Mouse (Mus musculus): Measurements from ENCODE around the gene Ufsp2. TPM values are rescaled to one million over a fixed set of nuclear protein-coding genes. Genes with fewer than 3 reads are reported as not detected.

Gene Ufsp2
- total RNA-seq, 1 experiment, result 21.7 TPM

GRCm38 (mm10) chr8:45950622-45951021 lies 24.7 kb upstream of the Ufsp2 start:
- Histone ChIP-seq H3K9ac (ENCODE audit: insufficient read depth, low read depth, low read length, poor library complexity, severe bottlenecking) (no peak overlapping the region), H3K9me3 (ENCODE audit: control insufficient read depth, insufficient read depth, low read depth, low read length) (no peaks in the 10 kb centered on the region), H3K4me1 (ENCODE audit: control insufficient read depth in 2 of 2, insufficient read depth in 2 of 2, low read length in 2 of 2, poor library complexity in 1 of 2) (no peaks in the 10 kb centered on the region), H3K27ac (ENCODE audit: insufficient read depth, low read depth, low read length, poor library complexity, severe bottlenecking) (no peak overlapping the region), H3K4me3 (ENCODE audit: insufficient read depth in 1 of 2, low read depth in 1 of 2, low read length in 2 of 2, poor library complexity in 1 of 2, severe bottlenecking in 1 of 2) (no peak overlapping the region), H3K36me3 (ENCODE audit: control insufficient read depth, insufficient read depth, low read length, poor library complexity, severe bottlenecking) (no peaks in the 10 kb centered on the region)
- no peak for DNase-seq (ENCODE audit: low read depth, low spot score)
- TF ChIP-seq ZC3H11A (IDR thresholded peaks at IDR 0.05; ENCODE audit: borderline replicate concordance, low read depth, low read length) (no peak), CHD2 (IDR thresholded peaks at IDR 0.05; ENCODE audit: low read depth, low read length) (no peak), ZNF384 (IDR thresholded peaks at IDR 0.05; ENCODE audit: low read depth, low read length) (no peak)
- in situ Hi-C loops (cut with MboI; ENCODE audit: low sequenced_read_pairs in 2 of 2, unreplicated experiment in 2 of 2), result no loop called here

DNA sequence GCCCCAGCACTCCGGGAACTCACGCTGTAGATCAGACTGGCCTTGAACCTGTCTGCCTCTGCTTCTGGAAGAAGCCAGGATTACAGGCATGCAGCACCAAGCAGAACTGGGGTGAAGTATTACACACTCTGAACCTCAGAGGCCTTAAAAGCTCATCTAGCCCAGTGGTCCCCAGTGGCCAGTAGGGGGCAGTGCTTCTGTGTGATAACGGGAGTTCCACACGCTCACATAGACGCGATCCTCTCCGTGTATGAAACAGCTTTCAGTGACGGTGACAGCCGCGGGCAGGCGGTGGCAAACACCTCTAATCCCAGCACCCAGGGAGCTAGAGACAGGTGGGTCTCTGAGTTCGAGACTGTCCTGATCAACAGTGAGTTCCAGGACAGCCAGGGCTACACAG lies 4.4 kb upstream of the Ufsp2 start:
- no peak for TF ChIP-seq HCFC1 (IDR thresholded peaks at IDR 0.05; ENCODE audit: borderline replicate concordance, insufficient read depth, low read length)
- TF ChIP-seq MAFK (IDR thresholded peaks at IDR 0.05; ENCODE audit: insufficient read depth, low read depth, low read length), result no peak
- no peak for TF ChIP-seq CHD2 (IDR thresholded peaks at IDR 0.05; ENCODE audit: low read depth, low read length)
- no peak for TF ChIP-seq ZNF384 (IDR thresholded peaks at IDR 0.05; ENCODE audit: low read depth, low read length)
- TF ChIP-seq ZC3H11A (IDR thresholded peaks at IDR 0.05; ENCODE audit: borderline replicate concordance, low read depth, low read length), result no peak
- H3K4me1 ChIP-seq (ENCODE audit: control insufficient read depth in 2 of 2, insufficient read depth in 2 of 2, low read length in 2 of 2, poor library complexity in 1 of 2), result no peaks in the 10 kb centered on the region
- no peaks in the 10 kb centered on the region for H3K9me3 ChIP-seq (ENCODE audit: control insufficient read depth, insufficient read depth, low read depth, low read length)
- no peak for DNase-seq (ENCODE audit: low read depth, low spot score)
- no peaks in the 10 kb centered on the region for H3K36me3 ChIP-seq (ENCODE audit: control insufficient read depth, insufficient read depth, low read length, poor library complexity, severe bottlenecking)
- no peak overlapping the region for H3K9ac ChIP-seq (ENCODE audit: insufficient read depth, low read depth, low read length, poor library complexity, severe bottlenecking)
- no peak overlapping the region for H3K4me3 ChIP-seq (ENCODE audit: insufficient read depth in 1 of 2, low read depth in 1 of 2, low read length in 2 of 2, poor library complexity in 1 of 2, severe bottlenecking in 1 of 2)
- no peak overlapping the region for H3K27ac ChIP-seq (ENCODE audit: insufficient read depth, low read depth, low read length, poor library complexity, severe bottlenecking)
- in situ Hi-C loops (cut with MboI; ENCODE audit: low sequenced_read_pairs in 2 of 2, unreplicated experiment in 2 of 2), result no loop called here

DNA sequence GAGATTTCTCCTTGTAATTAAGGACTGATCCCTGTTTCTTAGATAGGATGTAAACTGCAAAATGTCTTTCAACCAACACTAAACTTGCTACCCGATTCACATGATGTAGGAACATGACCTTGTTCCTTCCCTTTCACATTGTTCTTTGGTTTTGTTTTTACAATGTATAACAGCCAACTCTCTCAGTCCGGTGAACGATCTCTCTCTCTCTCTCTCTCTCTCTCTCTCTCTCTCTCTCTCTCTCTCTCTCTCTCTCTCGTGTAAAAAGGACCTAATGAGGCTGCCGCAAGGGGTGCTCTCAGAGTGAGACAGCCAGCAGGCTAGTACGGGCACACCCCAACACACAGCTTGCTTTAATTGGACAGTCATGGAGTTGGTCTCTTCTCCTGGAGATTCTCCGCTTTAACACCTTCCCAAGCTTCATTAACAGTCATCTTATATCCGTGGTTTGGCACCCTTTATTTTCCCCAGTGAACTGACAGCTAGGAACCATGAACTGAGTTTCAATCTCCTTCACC lies 1.3 kb upstream of the Ufsp2 start:
- Histone ChIP-seq H3K4me1 (ENCODE audit: control insufficient read depth in 2 of 2, insufficient read depth in 2 of 2, low read length in 2 of 2, poor library complexity in 1 of 2) (no peaks in the 10 kb centered on the region), H3K27ac (ENCODE audit: insufficient read depth, low read depth, low read length, poor library complexity, severe bottlenecking) (no peak overlapping the region), H3K9me3 (ENCODE audit: control insufficient read depth, insufficient read depth, low read depth, low read length) (no peaks in the 10 kb centered on the region), H3K4me3 (ENCODE audit: insufficient read depth in 1 of 2, low read depth in 1 of 2, low read length in 2 of 2, poor library complexity in 1 of 2, severe bottlenecking in 1 of 2) (no peak overlapping the region), H3K36me3 (ENCODE audit: control insufficient read depth, insufficient read depth, low read length, poor library complexity, severe bottlenecking) (no peaks in the 10 kb centered on the region; the same call in 1 of the 2 replicates), H3K9ac (ENCODE audit: insufficient read depth, low read depth, low read length, poor library complexity, severe bottlenecking) (no peak overlapping the region)
- DNase-seq (ENCODE audit: low read depth, low spot score), result no peak
- in situ Hi-C loops (cut with MboI; ENCODE audit: low sequenced_read_pairs in 2 of 2, unreplicated experiment in 2 of 2), result no loop called here
- no peak for TF ChIP-seq CHD2 (IDR thresholded peaks at IDR 0.05; ENCODE audit: low read depth, low read length)
- no peak for TF ChIP-seq ZC3H11A (IDR thresholded peaks at IDR 0.05; ENCODE audit: borderline replicate concordance, low read depth, low read length)
- TF ChIP-seq HCFC1 (IDR thresholded peaks at IDR 0.05; ENCODE audit: borderline replicate concordance, insufficient read depth, low read length), result no peak

DNA sequence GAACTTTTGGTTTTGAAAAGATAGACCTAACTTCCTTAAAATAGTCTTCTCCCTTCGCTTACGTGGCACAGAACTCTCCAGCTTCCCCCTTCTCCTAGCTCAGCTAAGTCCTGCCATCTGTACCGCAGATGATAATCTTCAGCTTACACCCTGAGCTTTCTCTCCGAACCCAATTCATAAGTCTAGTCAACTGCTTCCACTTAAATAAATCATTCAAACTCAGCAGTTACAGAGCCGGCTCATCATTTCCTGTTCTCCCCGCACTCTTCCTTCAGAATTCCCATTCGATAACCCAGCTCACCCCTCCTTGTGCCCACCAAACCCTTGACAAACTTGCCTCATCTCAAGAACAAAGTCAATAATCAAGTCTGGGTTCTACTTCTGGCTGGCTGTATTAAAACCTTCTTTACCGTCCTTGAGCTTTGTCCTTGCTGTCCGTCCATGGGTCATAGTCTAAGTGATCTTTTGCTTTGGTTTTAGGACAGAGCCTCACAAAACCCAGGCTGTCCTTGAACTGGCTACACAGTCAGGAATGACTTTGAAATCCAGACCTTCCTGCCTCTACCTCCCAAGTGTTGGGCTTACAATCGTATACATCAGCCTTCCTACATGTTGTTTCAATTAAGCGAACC lies 625 bp downstream of the Ufsp2 start:
- Histone ChIP-seq H3K4me3 (ENCODE audit: insufficient read depth in 1 of 2, low read depth in 1 of 2, low read length in 2 of 2, poor library complexity in 1 of 2, severe bottlenecking in 1 of 2) (peak overlapping the region; percentile 64 to 86), H3K27ac (ENCODE audit: insufficient read depth, low read depth, low read length, poor library complexity, severe bottlenecking) (no peak overlapping the region), H3K9ac (ENCODE audit: insufficient read depth, low read depth, low read length, poor library complexity, severe bottlenecking) (peak overlapping the region; percentile 62; the same call in 1 of the 2 replicates), H3K36me3 (ENCODE audit: control insufficient read depth, insufficient read depth, low read length, poor library complexity, severe bottlenecking) (no peaks in the 10 kb centered on the region; the same call in 1 of the 2 replicates), H3K9me3 (ENCODE audit: control insufficient read depth, insufficient read depth, low read depth, low read length) (no peaks in the 10 kb centered on the region), H3K4me1 (ENCODE audit: control insufficient read depth in 2 of 2, insufficient read depth in 2 of 2, low read length in 2 of 2, poor library complexity in 1 of 2) (no peaks in the 10 kb centered on the region)
- no peak for DNase-seq (ENCODE audit: low read depth, low spot score)
- TF ChIP-seq ZC3H11A (IDR thresholded peaks at IDR 0.05; ENCODE audit: borderline replicate concordance, low read depth, low read length) (no peak), ZNF384 (IDR thresholded peaks at IDR 0.05; ENCODE audit: low read depth, low read length) (no peak), CHD2 (IDR thresholded peaks at IDR 0.05; ENCODE audit: low read depth, low read length) (no peak), HCFC1 (IDR thresholded peaks at IDR 0.05; ENCODE audit: borderline replicate concordance, insufficient read depth, low read length) (no peak), MAFK (IDR thresholded peaks at IDR 0.05; ENCODE audit: insufficient read depth, low read depth, low read length) (no peak)
- in situ Hi-C loops (cut with MboI; ENCODE audit: low sequenced_read_pairs in 2 of 2, unreplicated experiment in 2 of 2), result no loop called here

GRCm38 (mm10) chr8:45986665-45987064 lies 11.3 kb downstream of the Ufsp2 start:
- Histone ChIP-seq H3K4me3 (ENCODE audit: insufficient read depth in 1 of 2, low read depth in 1 of 2, low read length in 2 of 2, poor library complexity in 1 of 2, severe bottlenecking in 1 of 2) (no peak overlapping the region), H3K9me3 (ENCODE audit: control insufficient read depth, insufficient read depth, low read depth, low read length) (no peaks in the 10 kb centered on the region), H3K9ac (ENCODE audit: insufficient read depth, low read depth, low read length, poor library complexity, severe bottlenecking) (no peak overlapping the region), H3K4me1 (ENCODE audit: control insufficient read depth in 2 of 2, insufficient read depth in 2 of 2, low read length in 2 of 2, poor library complexity in 1 of 2) (no peaks in the 10 kb centered on the region), H3K36me3 (ENCODE audit: control insufficient read depth, insufficient read depth, low read length, poor library complexity, severe bottlenecking) (no peaks in the 10 kb centered on the region), H3K27ac (ENCODE audit: insufficient read depth, low read depth, low read length, poor library complexity, severe bottlenecking) (no peak overlapping the region)
- DNase-seq (ENCODE audit: low read depth, low spot score), result no peak
- in situ Hi-C loops (cut with MboI; ENCODE audit: low sequenced_read_pairs in 2 of 2, unreplicated experiment in 2 of 2), result no loop called here
- no peak for TF ChIP-seq MAFK (IDR thresholded peaks at IDR 0.05; ENCODE audit: insufficient read depth, low read depth, low read length)
- TF ChIP-seq CHD2 (IDR thresholded peaks at IDR 0.05; ENCODE audit: low read depth, low read length), result no peak
- no peak for TF ChIP-seq ZC3H11A (IDR thresholded peaks at IDR 0.05; ENCODE audit: borderline replicate concordance, low read depth, low read length)
- TF ChIP-seq HCFC1 (IDR thresholded peaks at IDR 0.05; ENCODE audit: borderline replicate concordance, insufficient read depth, low read length), result no peak
- no peak for TF ChIP-seq ZNF384 (IDR thresholded peaks at IDR 0.05; ENCODE audit: low read depth, low read length)
